Mouse (Mus musculus) G1E (cell line): Measurements from ENCODE around the gene Ssh1.

Source experiments
- CTCF ChIP-seq: IDR thresholded peaks from 2 replicates; pipeline ENCODE4 v1.5.1; 2012; ENCODE audit warnings: low read depth, low read length, inconsistent platforms, mixed read lengths
- GATA1 ChIP-seq: IDR thresholded peaks from 2 replicates; pipeline ENCODE4 v1.6.1; 2012; ENCODE audit warnings: borderline replicate concordance, low read length, inconsistent platforms, mixed read lengths
- GATA2 ChIP-seq: IDR thresholded peaks from 2 replicates; pipeline ENCODE4 v1.6.1; 2012; ENCODE audit warnings: low read depth, low read length, inconsistent platforms, borderline replicate concordance
- POLR2AphosphoS5 ChIP-seq: IDR thresholded peaks from 2 replicates; pipeline ENCODE4 v1.6.1; 2012; ENCODE audit warnings: low read depth, low read length, inconsistent platforms; ENCODE audit not compliant: insufficient replicate concordance
- TAL1 ChIP-seq: conservative IDR thresholded peaks from 2 replicates; pipeline ENCODE4 v1.6.1; 2012; ENCODE audit warnings: low read depth, low read length, inconsistent platforms, mixed read lengths

DNA sequence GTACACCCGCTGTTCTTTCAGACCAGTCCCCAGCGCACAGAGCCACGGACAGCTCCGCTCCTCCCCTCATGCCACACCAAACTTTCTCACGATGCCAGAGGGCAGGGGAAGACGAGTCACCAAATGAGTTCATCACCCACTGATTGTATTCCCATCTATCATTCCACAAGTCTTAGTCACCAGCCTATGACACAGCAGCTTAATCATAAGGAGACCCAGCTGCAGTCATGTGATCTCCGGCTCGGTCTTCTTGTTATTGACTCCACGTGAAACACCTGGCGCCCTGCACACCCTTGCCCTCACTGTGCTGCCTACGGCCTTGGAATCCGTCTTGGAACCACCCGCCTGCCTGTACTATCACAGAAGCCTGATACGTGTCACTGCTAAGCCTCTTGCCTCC, 28.7 kb downstream of the Ssh1 start:
- TF ChIP-seq CTCF (no peak), TAL1 (no peak), GATA2 (no peak), GATA1 (no peak), POLR2AphosphoS5 (no peak)
